Mouse (Mus musculus): Measurements from ENCODE around the gene Thrap3. TPM values are rescaled to one million over a fixed set of nuclear protein-coding genes. Genes with fewer than 3 reads are reported as not detected.
"Not testable (repeated sequence)": the region's sequence is repeated elsewhere in the genome, so short reads cannot be mapped to it uniquely, and the experiment has no call there.

Thrap3 gene
- polyA plus RNA-seq, 1 experiment from 2014 or later: 78.7 TPM

- H3K9me3 ChIP-seq (ENCODE audit: control insufficient read depth, low read length): no peaks in the 10 kb centered on the region
- ATAC-seq (ENCODE audit: low FRiP score, low TSS enrichment) (no peak), DNase-seq (ENCODE audit: low spot score) (no peak)
- WGBS: 80% methylated on average over 5 of the region's 5 CpGs
- no peak overlapping the region for H3K27ac ChIP-seq (replicated peaks)
- H3K4me2 ChIP-seq (replicated peaks; ENCODE audit: low read depth): no peak overlapping the region
- H3K9ac ChIP-seq (ENCODE audit: low read length): no peak overlapping the region
- H3K36me3 ChIP-seq (ENCODE audit: control insufficient read depth, insufficient read depth, low read length): peaks cover 33% of the 10 kb centered on the region
- no peaks in the 10 kb centered on the region for H3K4me1 ChIP-seq (replicated peaks; ENCODE audit: control insufficient read depth, insufficient read depth)
- no peaks in the 10 kb centered on the region for H3K27me3 ChIP-seq (ENCODE audit: control insufficient read depth, insufficient read depth, low read length)
- no peak overlapping the region for H3K4me3 ChIP-seq (ENCODE audit: low read depth, low read length)
- TF ChIP-seq EP300 (optimal IDR thresholded peaks at IDR 0.05) (no peak), CTCF (IDR thresholded peaks at IDR 0.05; ENCODE audit: low read depth) (no peak)
Measured at GRCm38 (mm10) chr4:126173800-126174199, 28.8 kb downstream of the Thrap3 start.

- peaks cover 34% of the 10 kb centered on the region for H3K36me3 ChIP-seq (ENCODE audit: control insufficient read depth, insufficient read depth, low read length)
- not testable (repeated sequence) for H3K4me1 ChIP-seq (replicated peaks; ENCODE audit: control insufficient read depth, insufficient read depth); ATAC-seq (ENCODE audit: low FRiP score, low TSS enrichment); H3K27me3 ChIP-seq (ENCODE audit: control insufficient read depth, insufficient read depth, low read length); H3K9me3 ChIP-seq (ENCODE audit: control insufficient read depth, low read length); H3K9ac ChIP-seq (ENCODE audit: low read length); H3K4me3 ChIP-seq (ENCODE audit: low read depth, low read length); H3K4me2 ChIP-seq (replicated peaks; ENCODE audit: low read depth); DNase-seq (ENCODE audit: low spot score); H3K27ac ChIP-seq (replicated peaks)
- whole genome bisulfite sequencing: 91% methylated on average over 5 of the region's 5 CpGs
Measured at GRCm38 (mm10) chr4:126170737-126171136, 31.8 kb downstream of the Thrap3 start.

GRCm38 (mm10) chr4:126168851-126169250, 33.7 kb downstream of the Thrap3 start:
- ATAC-seq (ENCODE audit: low FRiP score, low TSS enrichment): no peak

DNA sequence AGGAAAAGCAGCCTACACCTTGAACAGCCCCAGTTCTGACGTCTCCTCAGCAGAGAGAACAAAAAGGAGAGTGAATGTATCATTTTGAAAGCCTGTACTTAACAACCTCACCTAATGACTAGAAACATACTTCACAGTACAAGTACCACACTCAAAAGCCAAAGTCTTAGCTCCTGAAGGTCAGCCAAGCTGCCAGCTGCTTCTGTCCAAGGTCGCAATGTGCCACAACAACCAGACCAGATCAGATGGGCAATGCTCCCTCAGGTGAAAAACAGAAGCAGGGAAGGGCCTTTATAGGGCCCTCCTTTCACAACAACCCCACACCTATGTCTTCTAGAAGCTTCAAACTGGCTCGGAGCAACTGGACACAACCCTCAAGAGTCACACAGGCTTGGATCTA, 36.5 kb downstream of the Thrap3 start:
- Histone ChIP-seq H3K9me3 (ENCODE audit: control insufficient read depth, low read length) (no peaks in the 10 kb centered on the region), H3K27ac (replicated peaks) (peak overlapping the region; percentile 1; the same call in 1 of the 2 replicates), H3K4me2 (replicated peaks; ENCODE audit: low read depth) (no peak overlapping the region), H3K27me3 (ENCODE audit: control insufficient read depth, insufficient read depth, low read length) (no peaks in the 10 kb centered on the region), H3K36me3 (ENCODE audit: control insufficient read depth, insufficient read depth, low read length) (peaks cover 16% of the 10 kb centered on the region), H3K4me1 (replicated peaks; ENCODE audit: control insufficient read depth, insufficient read depth) (peaks cover 2% of the 10 kb centered on the region; the same call in 1 of the 2 replicates), H3K9ac (ENCODE audit: low read length) (no peak overlapping the region), H3K4me3 (ENCODE audit: low read depth, low read length) (no peak overlapping the region)
- no peak for DNase-seq (ENCODE audit: low spot score)
- no peak for TF ChIP-seq CTCF (IDR thresholded peaks at IDR 0.05; ENCODE audit: low read depth)
- no peak for TF ChIP-seq EP300 (optimal IDR thresholded peaks at IDR 0.05)
- WGBS: 60% methylated on average over 3 of the region's 3 CpGs
- ATAC-seq (ENCODE audit: low FRiP score, low TSS enrichment): no peak

More at GRCm38 (mm10) chr4:126168851-126169250, 33.7 kb downstream of the Thrap3 start:
- Histone ChIP-seq H3K9me3 (ENCODE audit: control insufficient read depth, low read length) (no peaks in the 10 kb centered on the region), H3K27ac (replicated peaks) (no peak overlapping the region), H3K4me2 (replicated peaks; ENCODE audit: low read depth) (no peak overlapping the region), H3K36me3 (ENCODE audit: control insufficient read depth, insufficient read depth, low read length) (peaks cover 24% of the 10 kb centered on the region), H3K4me3 (ENCODE audit: low read depth, low read length) (no peak overlapping the region), H3K27me3 (ENCODE audit: control insufficient read depth, insufficient read depth, low read length) (no peaks in the 10 kb centered on the region), H3K4me1 (replicated peaks; ENCODE audit: control insufficient read depth, insufficient read depth) (no peaks in the 10 kb centered on the region), H3K9ac (ENCODE audit: low read length) (no peak overlapping the region)
- no peak for DNase-seq (ENCODE audit: low spot score)
- TF ChIP-seq EP300 (optimal IDR thresholded peaks at IDR 0.05) (no peak), CTCF (IDR thresholded peaks at IDR 0.05; ENCODE audit: low read depth) (no peak)
- WGBS: 70% methylated on average over 6 of the region's 6 CpGs

DNA sequence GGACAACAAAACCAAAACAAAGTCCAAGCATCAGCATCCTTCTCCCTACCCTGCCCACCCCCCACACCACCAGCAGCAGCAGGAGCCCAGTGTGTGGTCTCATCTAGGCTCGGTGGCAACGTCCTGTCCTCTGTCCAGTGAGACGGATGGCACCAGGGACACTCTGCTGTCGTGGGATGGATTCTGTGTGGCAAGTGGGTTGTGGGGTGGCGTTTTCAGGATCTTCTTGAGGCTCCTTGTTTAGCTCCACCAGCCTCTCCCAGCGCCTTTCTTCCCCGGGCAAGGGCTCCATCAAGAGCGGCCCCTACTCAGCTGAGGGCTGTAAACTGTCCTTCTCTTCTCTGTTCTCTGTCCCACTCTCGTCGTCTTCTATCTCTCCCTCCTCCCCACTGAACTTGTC, 37.5 kb downstream of the Thrap3 start:
- H3K4me2 ChIP-seq (replicated peaks; ENCODE audit: low read depth); H3K27me3 ChIP-seq (ENCODE audit: control insufficient read depth, insufficient read depth, low read length); ATAC-seq (ENCODE audit: low FRiP score, low TSS enrichment); H3K4me3 ChIP-seq (ENCODE audit: low read depth, low read length); H3K9me3 ChIP-seq (ENCODE audit: control insufficient read depth, low read length); H3K4me1 ChIP-seq (replicated peaks; ENCODE audit: control insufficient read depth, insufficient read depth); DNase-seq (ENCODE audit: low spot score); H3K9ac ChIP-seq (ENCODE audit: low read length); H3K27ac ChIP-seq (replicated peaks): not testable (repeated sequence)
- peaks cover 12% of the 10 kb centered on the region for H3K36me3 ChIP-seq (ENCODE audit: control insufficient read depth, insufficient read depth, low read length)
- 57% methylated on average over 8 of the region's 10 CpGs for WGBS

GRCm38 (mm10) chr4:126163685-126164084, 38.9 kb downstream of the Thrap3 start:
- no peaks in the 10 kb centered on the region for H3K9me3 ChIP-seq (ENCODE audit: control insufficient read depth, low read length)
- H3K27ac ChIP-seq (replicated peaks): peak overlapping the region; percentile 97
- H3K27me3 ChIP-seq (ENCODE audit: control insufficient read depth, insufficient read depth, low read length): no peaks in the 10 kb centered on the region
- H3K4me3 ChIP-seq (ENCODE audit: low read depth, low read length): no peak overlapping the region
- WGBS: 48% methylated on average over 4 of the region's 4 CpGs
- no peak for TF ChIP-seq EP300 (optimal IDR thresholded peaks at IDR 0.05)
- TF ChIP-seq CTCF (IDR thresholded peaks at IDR 0.05; ENCODE audit: low read depth): no peak
- H3K9ac ChIP-seq (ENCODE audit: low read length): no peak overlapping the region
- H3K4me2 ChIP-seq (replicated peaks; ENCODE audit: low read depth): peak overlapping the region; percentile 99
- peaks cover 7% of the 10 kb centered on the region for H3K36me3 ChIP-seq (ENCODE audit: control insufficient read depth, insufficient read depth, low read length)
- DNase-seq (ENCODE audit: low spot score) (peak; percentile 48), ATAC-seq (ENCODE audit: low FRiP score, low TSS enrichment) (peak; percentile 21; the same call in 1 of the 2 replicates)
- H3K4me1 ChIP-seq (replicated peaks; ENCODE audit: control insufficient read depth, insufficient read depth): peaks cover 2% of the 10 kb centered on the region; the same call in 1 of the 2 replicates
